Mouse (Mus musculus): ENCODE data around the gene Btnl1.

The Btnl1 gene

GRCm38 (mm10) chr17:34376847-34377246 lies at the start of gene Btnl1:
Gene Btnl1, plus strand, starts transcription at chr17:34377132.
- DNase-seq = no peak

DNA sequence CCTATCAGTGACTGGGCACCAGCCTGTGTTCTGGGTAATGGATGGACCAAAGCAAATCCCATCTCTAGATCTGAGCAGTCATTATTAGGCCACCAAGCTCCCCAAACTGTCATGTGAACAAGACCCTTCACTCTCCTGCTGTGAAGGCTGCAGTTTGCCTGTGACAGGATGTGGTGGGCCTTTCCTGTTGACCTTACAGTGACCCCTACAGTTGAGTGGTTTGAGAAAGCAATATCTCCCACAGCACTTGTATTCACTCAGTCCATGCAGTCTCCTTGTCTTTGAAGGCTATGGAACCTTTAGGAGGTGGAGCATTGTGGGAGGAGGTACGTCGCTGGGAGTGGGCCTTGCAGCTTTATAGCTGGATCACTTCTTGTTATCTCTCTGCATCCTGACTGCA lies 47.1 kb upstream of the Btnl1 start:
- no peak for DNase-seq

DNA sequence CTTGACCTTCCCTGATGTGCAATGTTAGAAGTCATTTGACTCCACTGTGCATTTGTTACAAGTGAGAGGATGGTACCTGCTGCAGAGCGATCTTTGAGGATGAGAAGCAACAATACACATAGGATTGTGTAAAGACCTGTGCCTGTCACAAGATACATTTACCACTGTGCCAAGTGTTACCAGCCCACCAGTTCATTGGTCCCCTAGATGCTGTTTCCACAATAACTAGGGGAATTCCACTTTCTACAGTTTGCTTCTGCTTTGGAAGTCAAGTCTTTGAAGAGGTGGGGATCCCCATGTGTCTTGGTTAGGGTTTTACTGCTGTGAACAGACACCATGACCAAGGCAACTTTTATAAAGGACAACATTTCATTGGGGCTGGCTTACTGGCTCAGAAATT lies 45.7 kb upstream of the Btnl1 start:
- no peak for DNase-seq

DNA sequence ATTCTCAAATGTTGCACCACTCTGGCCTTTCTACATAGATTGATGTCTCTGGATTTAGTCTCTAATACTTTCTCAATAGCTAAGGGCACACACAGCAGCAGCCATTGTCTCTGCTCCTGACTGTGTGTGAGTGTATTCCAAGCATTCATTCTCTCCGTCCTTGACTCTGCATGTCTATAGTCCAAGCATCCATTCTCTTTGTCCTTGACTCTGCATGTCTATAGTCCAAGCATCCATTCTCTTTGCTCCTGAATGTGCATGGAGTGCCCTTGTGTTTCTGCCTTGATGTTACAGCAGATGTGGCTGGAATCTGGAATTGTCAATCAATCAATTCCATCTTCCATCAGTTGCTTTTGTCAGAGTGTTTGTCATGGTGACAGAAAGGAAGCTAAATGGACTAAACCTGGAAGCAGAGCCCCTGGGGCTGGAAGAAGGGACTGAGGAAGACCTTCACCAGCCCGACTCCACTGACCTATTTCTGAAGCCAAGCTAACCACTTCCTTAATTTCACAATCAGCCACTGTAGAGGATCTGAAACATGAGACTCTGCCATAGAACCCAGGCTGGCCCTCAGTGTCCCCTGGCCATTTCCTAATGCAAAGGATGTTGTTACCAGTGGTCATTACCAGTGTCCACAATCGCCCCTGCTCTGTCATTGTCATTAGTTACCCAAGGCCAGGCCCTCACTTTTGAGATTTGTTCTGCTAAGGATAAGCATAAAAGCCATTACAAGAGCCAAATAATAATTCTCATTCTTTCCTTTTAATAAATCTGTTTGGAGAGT lies 36.1 kb upstream of the Btnl1 start:
- no peak for DNase-seq

DNA sequence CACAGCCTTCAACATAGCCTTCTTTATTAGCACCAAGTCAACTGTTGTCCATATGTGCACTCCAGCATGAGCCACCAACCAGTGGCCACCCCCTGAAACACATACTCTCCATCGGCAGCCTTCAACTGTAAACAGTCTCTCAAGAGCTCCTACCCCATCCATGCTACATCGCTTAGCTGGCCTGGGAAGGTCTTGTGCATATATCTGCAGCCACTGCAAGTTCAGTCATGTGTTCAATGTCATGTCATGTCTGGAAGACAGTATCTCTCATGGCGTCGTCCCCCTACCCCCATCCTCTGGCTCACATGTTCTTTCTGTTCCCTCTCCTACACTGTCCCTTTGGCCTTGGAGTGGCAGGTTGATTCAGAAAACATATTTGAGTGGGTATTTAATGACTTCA lies 32.0 kb upstream of the Btnl1 start:
- DNase-seq = no peak

DNA sequence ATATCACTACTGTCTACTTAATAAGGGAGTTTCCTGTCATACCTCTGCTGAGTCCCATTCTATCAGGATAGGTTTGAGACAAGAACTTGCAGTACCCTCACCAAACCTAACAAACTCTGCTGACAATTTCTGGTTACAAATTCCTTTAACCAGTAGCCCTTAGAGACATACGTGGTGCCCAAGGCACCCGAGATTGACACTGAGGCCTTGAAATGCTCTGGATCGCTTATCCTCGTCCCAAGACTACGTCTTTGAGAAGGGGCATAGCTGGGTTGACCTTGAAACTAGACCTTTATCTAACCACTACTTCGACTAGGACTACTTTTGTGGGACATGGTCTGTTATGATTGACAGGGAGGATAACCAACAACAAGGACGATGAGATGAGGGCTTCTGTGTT lies 31.4 kb upstream of the Btnl1 start:
- DNase-seq = no peak

- DNase-seq = no peak
These were observed 30.9 kb upstream of the Btnl1 start for GRCm38 (mm10) chr17:34346041-34346440.

DNA sequence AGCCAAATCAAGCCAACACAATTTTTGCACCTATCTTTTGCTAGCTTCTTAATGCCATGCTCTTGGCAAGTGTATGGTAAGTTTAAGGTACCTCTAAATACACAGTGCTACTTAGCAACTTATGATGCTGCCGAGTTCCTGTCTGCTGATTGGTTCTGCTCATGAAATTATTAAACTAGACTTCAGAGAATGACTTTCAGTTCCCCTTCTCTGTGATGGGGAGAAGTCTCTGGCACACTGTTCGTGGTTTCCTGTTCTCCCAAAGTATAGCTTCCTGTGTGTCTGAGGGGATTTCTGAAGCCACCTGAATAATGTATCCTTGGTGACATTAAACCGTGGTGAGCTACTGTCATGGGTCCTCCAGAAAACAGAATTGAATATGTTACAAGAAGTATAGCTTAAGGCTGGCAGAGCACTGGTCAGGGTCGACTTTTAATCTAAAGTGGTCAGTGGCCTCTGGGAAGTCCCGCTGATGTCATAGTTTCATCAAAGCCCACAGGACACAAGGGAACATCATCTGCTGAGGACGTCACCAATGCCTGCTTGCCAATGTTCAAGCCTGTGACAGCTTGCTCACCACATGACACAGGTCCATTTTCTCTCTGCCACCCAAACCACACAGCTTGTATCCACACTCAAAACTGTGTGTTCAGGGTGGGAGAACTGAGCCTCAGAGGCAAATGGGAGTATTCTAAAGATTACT lies 29.2 kb upstream of the Btnl1 start:
- peak; percentile 20 for DNase-seq

DNA sequence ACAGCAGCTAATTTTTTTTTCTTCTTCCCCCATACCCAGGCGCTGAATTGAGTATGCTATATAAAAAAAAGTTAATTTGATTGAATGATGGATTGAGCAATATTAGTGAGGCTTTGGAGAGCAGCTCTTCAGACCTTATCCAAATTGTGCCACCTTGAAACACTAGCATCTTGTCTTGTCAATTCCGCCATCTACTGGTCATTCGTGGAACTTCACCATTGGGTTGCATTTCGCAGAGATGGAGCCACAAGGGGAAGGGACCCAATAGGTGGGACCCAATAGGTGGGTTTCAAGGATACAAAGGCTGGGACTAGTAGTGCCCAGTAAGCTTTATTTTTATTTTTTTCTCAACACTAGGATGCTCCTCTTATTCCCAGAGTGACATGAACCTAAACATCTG lies 27.5 kb upstream of the Btnl1 start:
- DNase-seq = peak; percentile 55

GRCm38 (mm10) chr17:34354539-34354938 lies 22.4 kb upstream of the Btnl1 start, which contains the start of gene Btnl2:
Gene Btnl2, plus strand, starts transcription at chr17:34354822.
- DNase-seq = no peak

DNA sequence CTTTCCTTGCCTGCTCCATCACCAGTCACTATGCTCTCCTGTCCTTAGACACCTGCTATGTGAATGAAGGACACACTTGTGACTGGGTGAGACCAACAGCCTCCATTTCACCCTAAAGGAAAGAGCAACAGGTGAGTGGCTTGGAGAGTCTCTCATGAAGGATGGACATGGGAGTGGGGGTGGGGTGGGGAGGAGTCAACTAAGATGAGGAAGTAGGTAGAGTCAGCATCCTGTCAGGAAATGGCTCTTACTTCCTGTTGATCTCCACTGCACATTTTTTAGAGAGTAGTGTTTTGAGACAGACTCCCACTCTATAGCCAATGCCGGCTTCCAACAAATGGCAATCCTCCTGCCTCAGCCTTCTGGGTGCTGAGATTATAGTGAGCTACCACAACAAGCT lies 22.0 kb upstream of the Btnl1 start:
- no peak for DNase-seq

- DNase-seq = no peak
These were observed 13.9 kb upstream of the Btnl1 start for GRCm38 (mm10) chr17:34362954-34363546.

DNA sequence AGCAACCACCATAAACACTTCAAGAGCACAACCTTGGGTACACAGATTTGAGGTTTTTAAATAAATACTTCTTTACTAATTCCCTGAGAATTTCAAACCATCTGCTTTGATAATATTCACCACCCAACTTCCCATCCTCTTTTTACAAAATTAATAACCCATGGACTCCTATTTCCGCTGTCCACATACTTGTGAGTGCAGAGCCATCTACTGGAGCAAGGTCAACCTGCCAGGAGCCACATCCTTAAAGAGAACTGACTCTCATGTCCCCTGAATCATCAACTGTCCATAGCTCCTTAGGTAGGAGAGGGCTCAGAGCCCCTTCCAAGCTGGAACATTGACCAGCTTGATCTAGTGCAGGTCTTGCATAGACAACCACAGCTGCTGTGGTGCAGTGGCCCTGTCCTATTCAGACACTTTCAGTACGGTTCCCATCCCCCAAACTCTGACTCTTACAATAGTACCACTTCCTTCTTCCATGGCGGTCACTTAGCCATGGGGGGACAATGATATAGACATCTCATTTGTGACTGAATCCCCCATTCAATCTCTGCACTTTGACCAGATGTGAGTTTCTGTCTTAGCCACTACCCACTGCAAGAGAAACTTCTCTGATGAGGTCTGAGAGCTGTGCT lies 13.1 kb upstream of the Btnl1 start:
- DNase-seq = no peak

DNA sequence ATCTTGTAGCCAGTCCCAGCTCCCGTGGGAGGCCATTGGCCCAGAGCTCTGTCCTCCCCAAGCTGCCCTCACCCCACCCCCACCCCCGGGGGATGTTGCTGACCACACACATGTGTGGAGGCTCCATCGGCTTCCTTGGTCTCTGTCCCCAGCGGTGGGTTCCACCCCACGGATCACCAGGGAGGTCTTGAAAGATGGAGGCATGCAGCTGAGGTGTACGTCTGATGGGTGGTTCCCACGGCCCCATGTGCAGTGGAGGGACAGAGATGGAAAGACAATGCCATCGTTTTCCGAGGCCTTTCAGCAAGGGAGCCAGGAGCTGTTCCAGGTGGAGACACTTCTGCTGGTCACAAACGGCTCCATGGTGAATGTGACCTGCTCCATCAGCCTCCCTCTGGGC lies 11.9 kb upstream of the Btnl1 start:
- no peak for DNase-seq

- no peak for DNase-seq
These were observed 6.4 kb upstream of the Btnl1 start for GRCm38 (mm10) chr17:34370563-34370962.

DNA sequence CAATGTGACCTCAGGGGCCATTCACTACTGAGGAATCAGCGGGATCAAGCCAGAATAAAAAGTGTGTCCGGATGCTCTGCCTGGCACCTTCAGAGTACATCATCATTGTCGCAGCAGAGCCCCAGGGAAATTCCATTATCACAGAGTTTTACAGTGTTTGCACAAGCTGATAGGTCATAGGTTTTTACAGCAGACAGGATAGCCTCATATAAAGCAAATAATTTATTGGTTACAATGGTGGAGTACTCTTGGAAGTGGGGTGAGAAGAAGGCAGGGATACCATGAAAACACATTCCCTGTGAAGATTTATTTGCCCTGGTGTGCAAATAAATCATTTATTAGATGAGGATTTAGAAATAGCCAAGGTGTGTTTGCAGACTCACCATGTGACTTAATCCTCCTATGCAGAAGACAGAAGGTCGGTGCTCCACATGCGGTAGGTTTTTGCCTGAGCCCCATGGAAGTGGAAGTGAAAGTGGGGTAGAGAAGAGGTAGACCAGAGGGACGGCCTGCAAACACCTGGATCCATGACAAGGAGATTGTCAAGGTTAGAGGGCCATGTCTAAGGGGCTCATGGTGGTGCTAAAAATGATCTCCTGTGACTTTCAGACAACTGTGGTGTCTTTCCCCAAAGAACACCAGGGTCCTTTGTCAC lies 3.8 kb upstream of the Btnl1 start:
- DNase-seq = no peak

DNA sequence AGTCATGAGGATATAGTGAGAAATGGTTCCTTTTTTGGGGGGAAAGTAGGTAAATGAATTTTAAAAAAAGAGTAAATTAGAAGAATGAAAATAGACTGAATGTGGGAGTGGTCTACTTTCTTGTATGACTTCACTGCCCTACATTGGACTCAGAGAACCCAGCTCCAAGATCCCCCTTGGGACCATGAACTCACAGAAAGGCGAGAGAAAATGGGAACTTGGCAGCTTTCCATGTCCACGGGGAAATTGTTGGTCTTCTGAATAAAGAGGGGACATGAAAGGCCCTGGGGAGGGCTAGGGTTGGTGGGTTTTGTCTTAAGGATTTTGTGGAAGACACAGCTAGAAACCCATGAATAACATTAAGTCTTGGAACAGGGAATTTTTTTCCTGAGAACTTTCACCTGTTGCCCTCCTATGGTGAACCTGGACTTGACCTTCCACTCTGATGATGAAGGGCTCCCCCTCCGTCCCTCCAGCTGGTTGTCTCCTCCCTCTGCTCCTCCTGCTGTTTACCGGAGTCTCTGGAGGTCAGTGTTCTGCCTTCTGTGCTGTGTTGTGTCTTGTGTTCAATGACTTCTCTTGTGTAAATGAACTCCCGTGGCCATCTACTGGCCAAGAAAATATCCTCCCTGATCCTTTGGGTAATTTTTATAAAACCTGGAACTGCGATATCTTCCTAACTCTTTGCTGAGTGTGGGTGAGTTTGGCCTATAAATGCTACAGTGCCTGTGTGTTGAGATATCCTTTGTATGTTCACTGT lies 698 bp downstream of the Btnl1 start:
- no peak for DNase-seq

DNA sequence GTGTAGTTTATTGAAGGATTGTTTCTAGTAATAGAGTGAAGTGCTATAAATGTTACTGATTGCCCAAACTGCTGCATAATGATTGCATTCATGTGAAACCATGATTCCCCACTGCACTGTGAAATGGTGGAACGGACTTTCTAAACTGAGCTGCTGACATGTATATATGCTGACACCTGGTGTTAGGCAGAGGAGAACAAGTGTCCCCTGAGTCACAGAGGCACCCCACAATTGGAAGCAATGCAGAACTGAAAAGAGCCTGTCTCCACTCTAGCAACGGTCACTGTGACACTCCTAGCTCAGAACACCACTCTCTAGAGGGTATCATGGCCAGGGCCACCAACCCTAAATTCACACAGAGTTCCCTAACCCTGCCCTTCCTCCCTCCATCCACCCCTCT lies 1.8 kb downstream of the Btnl1 start:
- no peak for DNase-seq

DNA sequence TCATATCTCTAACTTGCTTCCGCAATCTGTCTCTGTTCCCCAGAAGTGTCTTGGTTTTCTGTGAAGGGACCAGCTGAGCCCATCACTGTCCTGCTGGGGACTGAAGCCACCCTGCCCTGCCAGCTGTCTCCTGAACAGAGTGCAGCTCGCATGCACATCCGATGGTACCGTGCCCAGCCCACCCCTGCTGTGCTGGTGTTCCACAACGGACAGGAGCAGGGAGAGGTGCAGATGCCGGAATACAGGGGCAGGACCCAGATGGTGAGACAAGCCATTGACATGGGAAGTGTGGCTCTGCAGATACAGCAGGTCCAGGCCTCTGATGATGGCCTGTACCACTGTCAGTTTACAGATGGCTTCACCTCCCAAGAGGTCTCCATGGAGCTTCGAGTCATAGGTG lies 2.5 kb downstream of the Btnl1 start:
- no peak for DNase-seq

DNA sequence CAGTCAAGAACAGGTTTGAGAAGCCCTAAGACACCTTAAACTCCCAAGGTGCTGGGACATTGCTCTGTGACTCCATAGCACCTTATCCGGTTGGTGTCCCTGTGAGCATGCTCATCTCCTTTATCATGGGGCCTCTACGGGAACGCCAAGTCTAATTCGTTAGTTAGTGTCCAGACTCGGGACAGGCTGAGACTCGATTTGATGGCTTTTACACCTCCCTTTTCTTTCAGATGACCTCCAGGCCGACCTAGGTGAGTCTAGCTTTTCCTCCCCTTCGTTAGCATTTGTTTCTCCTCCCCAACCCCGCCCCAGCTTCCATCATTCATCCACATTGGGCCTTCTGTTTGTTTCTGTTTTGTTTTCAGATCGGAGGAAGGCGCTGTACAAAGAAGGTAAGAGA lies 4.9 kb downstream of the Btnl1 start:
- no peak for DNase-seq

GRCm38 (mm10) chr17:34383212-34383611 lies 6.3 kb downstream of the Btnl1 start:
- DNase-seq = no peak

DNA sequence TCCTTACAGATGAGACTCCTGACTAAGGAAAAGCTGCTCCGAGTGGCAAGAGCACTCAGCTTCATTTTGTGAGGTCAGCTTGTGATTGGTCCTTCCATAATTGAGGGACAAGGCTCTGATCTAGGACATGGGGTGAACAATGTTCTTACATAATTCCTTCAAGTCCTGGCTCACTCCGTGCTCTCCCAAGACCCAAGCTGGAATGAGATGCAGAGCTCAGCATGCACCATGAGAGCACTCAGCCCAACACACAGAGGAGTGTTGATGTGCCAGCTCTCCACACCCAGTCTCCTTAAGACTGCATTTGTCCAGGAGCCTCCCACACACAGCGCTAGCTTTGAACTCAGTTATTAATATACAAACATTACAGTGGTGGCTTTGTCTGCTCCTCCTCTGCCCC lies 7.8 kb downstream of the Btnl1 start:
- DNase-seq = no peak
